Mouse (Mus musculus): Measurements from ENCODE around the gene Txnip. TPM values are rescaled to one million over a fixed set of nuclear protein-coding genes. Genes with fewer than 3 reads are reported as not detected.
"Not testable (repeated sequence)": the region's sequence is repeated elsewhere in the genome, so short reads cannot be mapped to it uniquely, and the experiment has no call there.

Gene Txnip
- polyA plus RNA-seq, 1 experiment from 2014 or later: 57.9 TPM

DNA sequence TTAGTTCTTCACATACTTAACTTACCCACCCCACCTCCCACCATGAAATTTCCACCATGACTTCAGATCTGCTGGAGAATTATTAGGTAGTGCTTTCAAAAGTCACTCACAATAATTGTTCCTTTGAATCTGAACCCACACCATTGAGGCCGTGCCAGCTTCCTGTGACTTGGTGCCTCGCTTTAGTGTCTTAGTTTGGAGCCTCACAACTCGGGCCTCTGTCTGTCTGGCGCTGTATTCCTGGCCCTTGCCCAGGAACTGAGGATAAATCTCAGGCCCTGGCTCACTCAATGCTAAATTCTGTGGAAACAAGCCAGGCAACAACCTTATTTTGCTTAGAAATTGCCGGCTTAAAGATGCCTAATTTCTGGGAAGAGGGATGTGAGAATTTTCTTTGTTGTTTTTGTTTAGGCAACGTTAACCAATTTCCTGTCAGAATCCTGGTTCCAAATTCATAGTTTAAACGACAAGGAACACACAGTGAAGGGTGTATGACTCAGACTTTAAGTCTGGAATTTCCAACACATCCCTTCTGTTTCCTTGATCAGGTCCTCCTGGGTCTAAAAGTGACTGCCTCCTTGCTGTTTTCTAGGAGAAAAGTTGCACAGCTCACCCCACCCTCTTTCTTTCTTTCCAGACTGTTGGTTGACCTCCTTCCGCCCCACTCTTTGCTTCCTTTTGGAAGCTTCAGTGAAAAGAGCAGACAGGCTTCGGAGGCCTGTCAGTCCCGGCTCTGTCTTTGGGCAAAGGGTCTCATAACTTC is 44.4 kb downstream of the Txnip start:
- 43% methylated on average over 10 of the region's 10 CpGs for WGBS
- ATAC-seq (ENCODE audit: insufficient number of reproducible peaks, low FRiP score, low TSS enrichment, low read depth): no peak
- H3K9ac ChIP-seq (ENCODE audit: low read length): peak overlapping the region; percentile 83
- H3K4me1 ChIP-seq (ENCODE audit: control insufficient read depth, insufficient read depth, low read length): peaks cover 15% of the 10 kb centered on the region; the same call in 1 of the 2 replicates
- no peaks in the 10 kb centered on the region for H3K27me3 ChIP-seq (ENCODE audit: control insufficient read depth, insufficient read depth, low read length)
- no peak overlapping the region; the same call in 1 of the 2 replicates for H3K27ac ChIP-seq (replicated peaks; ENCODE audit: low read depth, low read length)
- no peak for DNase-seq (ENCODE audit: low spot score)
- peak overlapping the region; percentile 73 for H3K4me2 ChIP-seq (ENCODE audit: low read depth, severe bottlenecking)
- H3K9me3 ChIP-seq (ENCODE audit: control insufficient read depth, low read length): no peaks in the 10 kb centered on the region
- peak overlapping the region; percentile 75 for H3K4me3 ChIP-seq (ENCODE audit: low read depth, low read length)
- H3K36me3 ChIP-seq (ENCODE audit: control insufficient read depth, insufficient read depth, low read length): no peaks in the 10 kb centered on the region

DNA sequence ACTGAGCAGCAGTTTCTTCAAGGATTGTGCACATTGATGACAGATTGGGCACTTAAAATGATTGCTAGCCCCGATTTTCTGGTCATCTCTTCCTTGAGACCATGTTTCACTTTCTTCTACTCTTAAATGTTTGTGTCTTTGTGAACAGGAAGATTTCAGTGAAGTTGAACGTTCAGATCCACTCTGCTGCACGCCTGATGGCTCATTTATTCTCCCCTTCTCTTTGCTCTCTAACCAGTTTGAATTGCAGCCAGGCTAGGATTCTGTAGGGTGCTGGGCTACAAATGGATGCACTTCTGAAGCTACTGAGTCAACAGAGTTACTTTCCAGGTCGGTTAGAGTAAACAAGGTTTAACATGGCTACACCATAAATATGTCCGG is 44.9 kb downstream of the Txnip start:
- no peaks in the 10 kb centered on the region for H3K27me3 ChIP-seq (ENCODE audit: control insufficient read depth, insufficient read depth, low read length)
- WGBS: 48% methylated on average over 5 of the region's 5 CpGs
- no peaks in the 10 kb centered on the region for H3K36me3 ChIP-seq (ENCODE audit: control insufficient read depth, insufficient read depth, low read length)
- H3K9me3 ChIP-seq (ENCODE audit: control insufficient read depth, low read length): no peaks in the 10 kb centered on the region
- peaks cover 14% of the 10 kb centered on the region; the same call in 1 of the 2 replicates for H3K4me1 ChIP-seq (ENCODE audit: control insufficient read depth, insufficient read depth, low read length)
- no peak overlapping the region; the same call in 1 of the 2 replicates for H3K27ac ChIP-seq (replicated peaks; ENCODE audit: low read depth, low read length)
- ATAC-seq (ENCODE audit: insufficient number of reproducible peaks, low FRiP score, low TSS enrichment, low read depth) (no peak), DNase-seq (ENCODE audit: low spot score) (no peak)
- H3K4me3 ChIP-seq (ENCODE audit: low read depth, low read length): no peak overlapping the region; the same call in 1 of the 2 replicates
- peak overlapping the region; percentile 83 for H3K9ac ChIP-seq (ENCODE audit: low read length)
- H3K4me2 ChIP-seq (ENCODE audit: low read depth, severe bottlenecking): peak overlapping the region; percentile 73

GRCm38 (mm10) chr3:96603311-96603710 is 45.6 kb downstream of the Txnip start:
- H3K4me3 ChIP-seq (ENCODE audit: low read depth, low read length): no peak overlapping the region
- WGBS: 67% methylated on average over 5 of the region's 5 CpGs
- H3K4me2 ChIP-seq (ENCODE audit: low read depth, severe bottlenecking): no peak overlapping the region
- H3K4me1 ChIP-seq (ENCODE audit: control insufficient read depth, insufficient read depth, low read length): peaks cover 14% of the 10 kb centered on the region; the same call in 1 of the 2 replicates
- H3K27ac ChIP-seq (replicated peaks; ENCODE audit: low read depth, low read length): no peak overlapping the region
- DNase-seq (ENCODE audit: low spot score) (no peak), ATAC-seq (ENCODE audit: insufficient number of reproducible peaks, low FRiP score, low TSS enrichment, low read depth) (no peak)
- no peaks in the 10 kb centered on the region for H3K27me3 ChIP-seq (ENCODE audit: control insufficient read depth, insufficient read depth, low read length)
- H3K36me3 ChIP-seq (ENCODE audit: control insufficient read depth, insufficient read depth, low read length): no peaks in the 10 kb centered on the region
- H3K9ac ChIP-seq (ENCODE audit: low read length): 0 out of 2 replicates have a peak overlapping the region, but pooled peaks have one; percentile 23
- no peaks in the 10 kb centered on the region for H3K9me3 ChIP-seq (ENCODE audit: control insufficient read depth, low read length)

- H3K4me1 ChIP-seq (ENCODE audit: control insufficient read depth, insufficient read depth, low read length); H3K9ac ChIP-seq (ENCODE audit: low read length); H3K27me3 ChIP-seq (ENCODE audit: control insufficient read depth, insufficient read depth, low read length); H3K4me2 ChIP-seq (ENCODE audit: low read depth, severe bottlenecking); H3K36me3 ChIP-seq (ENCODE audit: control insufficient read depth, insufficient read depth, low read length); H3K27ac ChIP-seq (replicated peaks; ENCODE audit: low read depth, low read length); H3K4me3 ChIP-seq (ENCODE audit: low read depth, low read length); DNase-seq (ENCODE audit: low spot score); H3K9me3 ChIP-seq (ENCODE audit: control insufficient read depth, low read length); ATAC-seq (ENCODE audit: insufficient number of reproducible peaks, low FRiP score, low TSS enrichment, low read depth): not testable (repeated sequence)
- 89% methylated on average over 3 of the region's 4 CpGs for WGBS
These were observed 48.2 kb downstream of the Txnip start for GRCm38 (mm10) chr3:96606007-96606406.

DNA sequence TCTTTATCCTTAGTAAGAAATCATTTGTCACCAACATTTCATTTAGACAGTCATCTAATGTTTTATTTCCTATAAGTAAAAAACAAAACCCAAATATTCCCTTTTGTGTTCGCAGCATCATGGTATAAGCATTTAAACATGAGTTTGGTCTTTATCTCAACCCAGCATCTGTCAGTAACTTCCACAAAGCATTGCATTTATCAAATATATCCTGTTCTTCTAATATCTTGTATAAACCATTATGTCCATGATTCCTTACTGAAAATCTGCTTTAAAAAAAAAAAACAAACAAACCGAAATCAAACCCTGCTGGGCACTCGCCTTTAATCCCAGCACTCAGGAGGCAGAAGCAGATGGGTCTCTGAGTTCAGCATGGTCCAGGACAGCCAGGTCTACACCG is 48.9 kb downstream of the Txnip start:
- H3K4me1 ChIP-seq (ENCODE audit: control insufficient read depth, insufficient read depth, low read length): peaks cover 8% of the 10 kb centered on the region; the same call in 1 of the 2 replicates
- WGBS: 88% methylated on average over 4 of the region's 4 CpGs
- no peak overlapping the region for H3K4me3 ChIP-seq (ENCODE audit: low read depth, low read length)
- no peak overlapping the region for H3K4me2 ChIP-seq (ENCODE audit: low read depth, severe bottlenecking)
- no peak overlapping the region for H3K27ac ChIP-seq (replicated peaks; ENCODE audit: low read depth, low read length)
- no peaks in the 10 kb centered on the region; the same call in 1 of the 2 replicates for H3K9me3 ChIP-seq (ENCODE audit: control insufficient read depth, low read length)
- DNase-seq (ENCODE audit: low spot score) (no peak), ATAC-seq (ENCODE audit: insufficient number of reproducible peaks, low FRiP score, low TSS enrichment, low read depth) (no peak)
- H3K36me3 ChIP-seq (ENCODE audit: control insufficient read depth, insufficient read depth, low read length): no peaks in the 10 kb centered on the region
- H3K9ac ChIP-seq (ENCODE audit: low read length): no peak overlapping the region
- H3K27me3 ChIP-seq (ENCODE audit: control insufficient read depth, insufficient read depth, low read length): no peaks in the 10 kb centered on the region

Other genes with a start within 250 kb of the Txnip start
- not detected in 2 replicates for gene BC107364, start 105.7 kb upstream of the Txnip start, polyA plus RNA-seq (2014; fragmentation: Nextera tagmentation; extraction: Ambion mirVana)
- gene Hfe2, start 32.8 kb upstream of the Txnip start, polyA plus RNA-seq (2014; fragmentation: Nextera tagmentation; extraction: Ambion mirVana): 1.7 and 1.8 TPM in 2 replicates
- gene Gm16253, start 19.0 kb downstream of the Txnip start, polyA plus RNA-seq (2014; fragmentation: Nextera tagmentation; extraction: Ambion mirVana): 0.69 and 1.0 TPM in 2 replicates
- gene Polr3gl, start 36.2 kb downstream of the Txnip start, polyA plus RNA-seq (2014; fragmentation: Nextera tagmentation; extraction: Ambion mirVana): 18.8 and 22.8 TPM in 2 replicates
- gene Ankrd34a, start 38.7 kb downstream of the Txnip start, polyA plus RNA-seq (2014; fragmentation: Nextera tagmentation; extraction: Ambion mirVana): 1.5 and 1.7 TPM in 2 replicates
- 5.7 and 6.4 TPM in 2 replicates for gene Lix1l, start 43.2 kb downstream of the Txnip start, polyA plus RNA-seq (2014; fragmentation: Nextera tagmentation; extraction: Ambion mirVana)
- gene Rbm8a, start 72.0 kb downstream of the Txnip start, polyA plus RNA-seq (2014; fragmentation: Nextera tagmentation; extraction: Ambion mirVana): 240 and 241 TPM in 2 replicates
- 48.4 and 49.2 TPM in 2 replicates for gene Pex11b, start 77.4 kb downstream of the Txnip start, polyA plus RNA-seq (2014; fragmentation: Nextera tagmentation; extraction: Ambion mirVana)
- gene Gm42957, start 77.5 kb downstream of the Txnip start, polyA plus RNA-seq (2014; fragmentation: Nextera tagmentation; extraction: Ambion mirVana): 0.11 and 0.34 TPM in 2 replicates
- 0.92 and 0.96 TPM in 2 replicates for gene Itga10, start 87.6 kb downstream of the Txnip start, polyA plus RNA-seq (2014; fragmentation: Nextera tagmentation; extraction: Ambion mirVana)
- gene Ankrd35, start 112.2 kb downstream of the Txnip start, polyA plus RNA-seq (2014; fragmentation: Nextera tagmentation; extraction: Ambion mirVana): 0.31 and 0.45 TPM in 2 replicates
- gene Pias3, start 138.4 kb downstream of the Txnip start, polyA plus RNA-seq (2014; fragmentation: Nextera tagmentation; extraction: Ambion mirVana): 41.4 and 42.8 TPM in 2 replicates
- 8.9 and 10.8 TPM in 2 replicates for gene Nudt17, start 150.6 kb downstream of the Txnip start, polyA plus RNA-seq (2014; fragmentation: Nextera tagmentation; extraction: Ambion mirVana)
- 38.1 and 42.8 TPM in 2 replicates for gene Polr3c, start 169.7 kb downstream of the Txnip start, polyA plus RNA-seq (2014; fragmentation: Nextera tagmentation; extraction: Ambion mirVana)
- 70.0 and 70.7 TPM in 2 replicates for gene Rnf115, start 169.7 kb downstream of the Txnip start, polyA plus RNA-seq (2014; fragmentation: Nextera tagmentation; extraction: Ambion mirVana)